Mouse (Mus musculus): ENCODE results near the gene Olfr403.
"Not testable (repeated sequence)": the region's sequence is repeated elsewhere in the genome, so short reads cannot be mapped to it uniquely, and the experiment has no call there.

The Olfr403 gene

DNA sequence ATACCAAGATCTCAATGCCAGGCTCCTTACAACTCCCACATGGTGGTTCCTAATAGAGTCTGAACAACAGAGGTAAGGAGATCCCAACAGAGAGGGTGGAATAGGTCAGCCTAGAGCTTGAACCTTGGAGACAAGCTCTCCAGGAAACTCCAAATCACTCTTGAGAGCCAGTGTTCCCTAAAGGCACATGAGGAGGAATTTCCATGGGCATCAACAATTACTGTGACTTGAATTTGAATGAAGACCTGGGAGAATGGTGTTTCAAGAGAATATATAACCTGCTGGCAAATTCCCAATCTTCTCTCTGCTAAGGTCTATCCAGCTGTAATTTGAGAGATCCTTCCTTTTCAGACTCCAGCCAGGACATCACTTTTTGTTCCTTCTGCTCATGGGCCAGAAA, at the start of gene Olfr403:
TSS of gene Olfr403 (plus strand) at position 301 of the 400 bp plus-strand sequence.
- DNase-seq (ENCODE audit: low spot score in 2 of 2): no peak

DNA sequence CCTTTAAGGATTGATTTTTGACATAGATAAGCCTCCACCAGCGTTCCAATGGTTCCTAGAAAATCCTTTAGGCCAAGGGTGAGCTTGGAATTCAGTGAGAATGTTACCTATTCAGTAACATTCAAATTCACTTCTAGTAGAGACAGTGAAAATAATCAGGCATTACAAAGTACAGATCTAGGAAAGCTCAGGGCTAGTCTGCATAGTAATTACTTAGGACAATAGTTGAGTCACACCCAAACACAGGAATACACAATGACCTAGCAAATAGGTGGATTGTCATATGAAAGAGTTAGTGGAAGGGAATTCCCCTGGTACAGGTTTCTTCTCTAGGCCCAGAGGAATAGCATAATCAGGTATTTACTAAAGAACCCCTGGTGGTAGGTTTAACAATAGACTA, 46.0 kb upstream of the Olfr403 start:
- not testable (repeated sequence) for DNase-seq (ENCODE audit: low spot score in 2 of 2)

GRCm38 (mm10) chr11:74145866-74146265, 40.2 kb upstream of the Olfr403 start:
- DNase-seq (ENCODE audit: low spot score in 2 of 2): no peak

- DNase-seq (ENCODE audit: low spot score in 2 of 2): no peak
Measured at GRCm38 (mm10) chr11:74153229-74153628, 32.8 kb upstream of the Olfr403 start, which contains the start of gene Olfr402. Gene Olfr402 (plus strand): TSS chr11:74153529.

DNA sequence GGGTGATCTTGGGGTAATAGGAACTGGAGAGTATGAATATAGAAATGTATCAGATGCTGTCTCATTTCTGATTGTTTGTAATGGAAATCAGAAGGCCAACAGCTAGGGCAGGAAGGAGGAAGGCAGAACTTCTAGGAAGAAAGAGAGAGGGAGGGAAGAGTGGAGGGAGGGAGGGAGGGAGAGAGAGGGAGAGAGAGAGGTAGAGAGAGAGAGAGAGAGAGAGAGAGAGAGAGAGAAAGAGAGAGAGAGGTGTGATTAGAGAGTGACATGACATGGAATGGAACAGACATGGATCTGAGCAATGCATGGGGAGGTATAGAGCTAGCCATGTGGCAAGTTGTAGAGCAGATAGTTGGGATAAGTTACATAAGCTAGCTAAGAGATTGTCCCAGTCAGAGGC, 17.3 kb upstream of the Olfr403 start:
- DNase-seq (ENCODE audit: low spot score in 2 of 2): no peak

DNA sequence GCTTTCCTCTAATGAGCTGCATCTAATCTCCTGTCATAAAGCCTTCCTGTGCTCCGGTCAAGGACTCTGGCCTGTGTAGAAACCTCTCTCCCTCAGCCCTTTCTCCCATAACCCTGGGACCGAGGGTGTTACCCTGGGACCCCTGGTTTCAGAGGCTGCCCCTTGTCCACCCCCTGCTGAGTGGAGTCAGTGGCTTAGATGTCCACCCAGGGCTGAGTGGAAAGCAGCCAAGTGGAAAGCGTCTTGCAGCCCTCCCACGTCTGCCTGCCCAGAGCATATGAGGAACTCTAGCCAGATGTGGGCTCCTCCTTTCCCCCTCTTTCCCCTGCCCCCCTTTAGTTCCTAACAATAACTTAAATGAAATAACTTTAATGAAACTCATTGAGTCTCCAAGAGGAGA, 2.9 kb upstream of the Olfr403 start:
- no peak for DNase-seq (ENCODE audit: low spot score in 2 of 2)

DNA sequence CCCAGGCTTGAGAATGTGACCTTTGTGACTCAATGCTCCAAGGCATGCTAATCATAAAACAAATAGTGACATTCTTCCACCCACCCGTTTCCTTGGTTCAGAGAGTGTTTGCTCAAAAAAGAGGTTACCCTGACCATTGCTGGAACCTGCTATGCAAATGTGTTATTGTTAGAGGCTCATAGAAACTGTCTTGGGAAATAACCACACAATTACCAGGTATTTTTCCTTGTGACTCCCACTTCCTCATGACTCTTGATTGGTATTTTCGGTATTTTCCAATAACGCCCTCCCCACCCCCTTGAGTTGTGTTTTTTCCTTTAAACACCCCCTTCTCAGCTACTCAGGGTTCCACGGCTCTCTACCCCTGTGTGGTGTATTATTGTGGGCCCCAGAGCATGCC, 2.3 kb upstream of the Olfr403 start:
- no peak for DNase-seq (ENCODE audit: low spot score in 2 of 2)

GRCm38 (mm10) chr11:74211279-74211678, 25.2 kb downstream of the Olfr403 start, which contains the start of gene Olfr43:
Gene Olfr43 (minus strand): TSS chr11:74211379.
- DNase-seq (ENCODE audit: low spot score in 2 of 2): no peak

DNA sequence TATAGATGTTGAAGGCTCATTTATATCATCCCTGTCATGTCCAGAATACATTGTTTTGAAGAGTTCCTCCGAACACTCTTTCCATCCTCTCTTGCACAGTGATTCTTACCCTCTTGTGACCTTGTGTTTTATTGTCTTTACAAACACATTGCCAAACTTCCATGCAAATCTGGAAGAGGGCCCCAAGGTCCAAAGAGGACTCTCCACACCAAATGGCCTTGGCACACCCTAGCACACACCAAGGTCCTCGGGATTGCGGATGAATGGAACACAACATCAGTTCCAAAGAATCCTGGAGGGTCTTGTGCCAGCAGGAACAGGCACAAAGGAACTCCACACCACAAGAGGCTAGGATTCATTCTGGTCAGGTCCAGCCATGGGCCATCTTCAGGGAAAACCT, 55.2 kb downstream of the Olfr403 start:
- no peak for DNase-seq (ENCODE audit: low spot score in 2 of 2)
